Mouse (Mus musculus): ENCODE results near the gene Tmem50a.

Tmem50a gene

GRCm38 (mm10) chr4:134852438-134853255 lies 62.2 kb downstream of the Tmem50a start:
- in situ Hi-C loops (cut with MboI, MseI): no loop called here

DNA sequence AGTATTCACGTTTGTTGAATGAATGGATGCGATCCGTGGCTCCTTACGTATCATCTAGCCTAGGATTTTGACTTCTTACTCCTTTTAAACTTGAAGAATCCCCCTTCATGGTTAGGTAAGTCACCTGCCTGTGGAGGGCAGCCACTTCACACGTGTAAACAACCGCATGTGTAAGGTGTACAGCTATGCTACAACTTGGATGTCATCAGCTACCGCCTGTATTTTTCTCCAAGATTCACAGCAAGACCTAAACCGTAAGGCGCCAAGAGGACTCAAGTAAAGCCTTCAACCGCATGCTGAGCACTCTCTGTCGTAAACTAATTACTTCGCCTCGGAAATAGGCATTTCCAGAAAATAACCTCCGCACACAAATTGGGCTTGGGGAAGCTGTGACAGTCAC lies 62.9 kb downstream of the Tmem50a start:
- in situ Hi-C loops (cut with MboI, MseI): no loop called here

GRCm38 (mm10) chr4:134851236-134851635 lies 63.6 kb downstream of the Tmem50a start:
- in situ Hi-C loops (cut with MboI, MseI): no loop called here

GRCm38 (mm10) chr4:134850551-134850950 lies 64.3 kb downstream of the Tmem50a start:
- in situ Hi-C loops (cut with MboI, MseI): no loop called here

Measured in T-helper 2 cell (primary cell).